Mouse (Mus musculus): ENCODE measurements around the gene Cda. TPM values are rescaled to one million over a fixed set of nuclear protein-coding genes. Genes with fewer than 3 reads are reported as not detected.

Gene Cda
- polyA plus RNA-seq, 1 experiment from 2014 or later, result 7.6 TPM

GRCm38 (mm10) chr4:138324451-138324850, 43.3 kb downstream of the Cda start:
- ATAC-seq (replicated peaks; ENCODE audit: insufficient number of reproducible peaks, low FRiP score, low TSS enrichment), result no peak
- Histone ChIP-seq H3K36me3 (ENCODE audit: control insufficient read depth, insufficient read depth, low read length) (no peaks in the 10 kb centered on the region), H3K4me3 (ENCODE audit: low read depth, low read length) (no peak overlapping the region), H3K9me3 (replicated peaks; ENCODE audit: control insufficient read depth, low read length) (no peaks in the 10 kb centered on the region), H3K27me3 (ENCODE audit: control insufficient read depth, insufficient read depth, low read length) (no peaks in the 10 kb centered on the region), H3K27ac (ENCODE audit: low read depth, low read length) (peak overlapping the region; percentile 90), H3K4me1 (ENCODE audit: control insufficient read depth, insufficient read depth, low read length) (peaks cover 22% of the 10 kb centered on the region), H3K4me2 (no peak overlapping the region), H3K9ac (ENCODE audit: low read depth, low read length) (no peak overlapping the region)
- WGBS (ENCODE audit: insufficient replicate concordance), result 96% methylated on average over 3 of the region's 3 CpGs

GRCm38 (mm10) chr4:138323753-138324152, 44.0 kb downstream of the Cda start:
- Histone ChIP-seq H3K4me3 (ENCODE audit: low read depth, low read length) (no peak overlapping the region), H3K4me2 (0 out of 2 replicates have a peak overlapping the region, but pooled peaks have one; percentile 10), H3K9me3 (replicated peaks; ENCODE audit: control insufficient read depth, low read length) (no peaks in the 10 kb centered on the region), H3K4me1 (ENCODE audit: control insufficient read depth, insufficient read depth, low read length) (peaks cover 22% of the 10 kb centered on the region), H3K27me3 (ENCODE audit: control insufficient read depth, insufficient read depth, low read length) (no peaks in the 10 kb centered on the region), H3K9ac (ENCODE audit: low read depth, low read length) (peak overlapping the region; percentile 44; the same call in 1 of the 2 replicates), H3K27ac (ENCODE audit: low read depth, low read length) (peak overlapping the region; percentile 90), H3K36me3 (ENCODE audit: control insufficient read depth, insufficient read depth, low read length) (no peaks in the 10 kb centered on the region)
- 40% methylated on average over 4 of the region's 4 CpGs for WGBS (ENCODE audit: insufficient replicate concordance)
- ATAC-seq (replicated peaks; ENCODE audit: insufficient number of reproducible peaks, low FRiP score, low TSS enrichment), result no peak

GRCm38 (mm10) chr4:138322692-138323091, 45.1 kb downstream of the Cda start:
- H3K9ac ChIP-seq (ENCODE audit: low read depth, low read length), result no peak overlapping the region
- no peaks in the 10 kb centered on the region for H3K27me3 ChIP-seq (ENCODE audit: control insufficient read depth, insufficient read depth, low read length)
- WGBS (ENCODE audit: insufficient replicate concordance), result 76% methylated on average over 4 of the region's 4 CpGs
- H3K27ac ChIP-seq (ENCODE audit: low read depth, low read length), result peak overlapping the region; percentile 54; the same call in 1 of the 2 replicates
- peaks cover 22% of the 10 kb centered on the region for H3K4me1 ChIP-seq (ENCODE audit: control insufficient read depth, insufficient read depth, low read length)
- no peak overlapping the region for H3K4me3 ChIP-seq (ENCODE audit: low read depth, low read length)
- no peaks in the 10 kb centered on the region for H3K9me3 ChIP-seq (replicated peaks; ENCODE audit: control insufficient read depth, low read length)
- H3K4me2 ChIP-seq, result no peak overlapping the region
- H3K36me3 ChIP-seq (ENCODE audit: control insufficient read depth, insufficient read depth, low read length), result no peaks in the 10 kb centered on the region
- ATAC-seq (replicated peaks; ENCODE audit: insufficient number of reproducible peaks, low FRiP score, low TSS enrichment), result no peak

GRCm38 (mm10) chr4:138321488-138321887, 46.3 kb downstream of the Cda start:
- no peak overlapping the region for H3K4me3 ChIP-seq (ENCODE audit: low read depth, low read length)
- no peak overlapping the region for H3K9ac ChIP-seq (ENCODE audit: low read depth, low read length)
- H3K36me3 ChIP-seq (ENCODE audit: control insufficient read depth, insufficient read depth, low read length), result peaks cover 7% of the 10 kb centered on the region; the same call in 1 of the 2 replicates
- H3K4me2 ChIP-seq, result no peak overlapping the region
- ATAC-seq (replicated peaks; ENCODE audit: insufficient number of reproducible peaks, low FRiP score, low TSS enrichment), result no peak
- WGBS (ENCODE audit: insufficient replicate concordance), result 70% methylated on average over 7 of the region's 7 CpGs
- no peaks in the 10 kb centered on the region; the same call in 1 of the 2 replicates for H3K27me3 ChIP-seq (ENCODE audit: control insufficient read depth, insufficient read depth, low read length)
- H3K27ac ChIP-seq (ENCODE audit: low read depth, low read length), result no peak overlapping the region
- peaks cover 22% of the 10 kb centered on the region for H3K4me1 ChIP-seq (ENCODE audit: control insufficient read depth, insufficient read depth, low read length)
- H3K9me3 ChIP-seq (replicated peaks; ENCODE audit: control insufficient read depth, low read length), result no peaks in the 10 kb centered on the region; the same call in 1 of the 2 replicates

GRCm38 (mm10) chr4:138320711-138321110, 47.1 kb downstream of the Cda start:
- Histone ChIP-seq H3K27ac (ENCODE audit: low read depth, low read length) (no peak overlapping the region), H3K27me3 (ENCODE audit: control insufficient read depth, insufficient read depth, low read length) (no peaks in the 10 kb centered on the region; the same call in 1 of the 2 replicates), H3K4me3 (ENCODE audit: low read depth, low read length) (no peak overlapping the region), H3K36me3 (ENCODE audit: control insufficient read depth, insufficient read depth, low read length) (peaks cover 8% of the 10 kb centered on the region; the same call in 1 of the 2 replicates), H3K9me3 (replicated peaks; ENCODE audit: control insufficient read depth, low read length) (no peaks in the 10 kb centered on the region; the same call in 1 of the 2 replicates), H3K9ac (ENCODE audit: low read depth, low read length) (no peak overlapping the region), H3K4me2 (no peak overlapping the region), H3K4me1 (ENCODE audit: control insufficient read depth, insufficient read depth, low read length) (peaks cover 20% of the 10 kb centered on the region)
- ATAC-seq (replicated peaks; ENCODE audit: insufficient number of reproducible peaks, low FRiP score, low TSS enrichment), result no peak
- WGBS (ENCODE audit: insufficient replicate concordance), result 61% methylated on average over 11 of the region's 11 CpGs

- no peak overlapping the region for H3K4me2 ChIP-seq
- H3K9ac ChIP-seq (ENCODE audit: low read depth, low read length), result no peak overlapping the region
- no peaks in the 10 kb centered on the region; the same call in 1 of the 2 replicates for H3K9me3 ChIP-seq (replicated peaks; ENCODE audit: control insufficient read depth, low read length)
- peaks cover 10% of the 10 kb centered on the region for H3K36me3 ChIP-seq (ENCODE audit: control insufficient read depth, insufficient read depth, low read length)
- no peak overlapping the region for H3K4me3 ChIP-seq (ENCODE audit: low read depth, low read length)
- H3K27me3 ChIP-seq (ENCODE audit: control insufficient read depth, insufficient read depth, low read length), result no peaks in the 10 kb centered on the region; the same call in 1 of the 2 replicates
- H3K4me1 ChIP-seq (ENCODE audit: control insufficient read depth, insufficient read depth, low read length), result peaks cover 20% of the 10 kb centered on the region
- no peak for ATAC-seq (replicated peaks; ENCODE audit: insufficient number of reproducible peaks, low FRiP score, low TSS enrichment)
- no peak overlapping the region for H3K27ac ChIP-seq (ENCODE audit: low read depth, low read length)
- 33% methylated on average over 10 of the region's 10 CpGs for WGBS (ENCODE audit: insufficient replicate concordance)
These were observed 48.3 kb downstream of the Cda start for GRCm38 (mm10) chr4:138319508-138319907.

GRCm38 (mm10) chr4:138318509-138319266, 49.1 kb downstream of the Cda start:
- 54% methylated on average over 6 of the region's 6 CpGs for WGBS (ENCODE audit: insufficient replicate concordance)
- 0 out of 2 replicates have a peak, but pooled peaks have one; percentile 27 for ATAC-seq (replicated peaks; ENCODE audit: insufficient number of reproducible peaks, low FRiP score, low TSS enrichment)

GRCm38 (mm10) chr4:138316369-138316768, 51.4 kb downstream of the Cda start:
- H3K9ac ChIP-seq (ENCODE audit: low read depth, low read length), result no peak overlapping the region
- H3K36me3 ChIP-seq (ENCODE audit: control insufficient read depth, insufficient read depth, low read length), result peaks cover 27% of the 10 kb centered on the region
- no peaks in the 10 kb centered on the region; the same call in 1 of the 2 replicates for H3K9me3 ChIP-seq (replicated peaks; ENCODE audit: control insufficient read depth, low read length)
- no peak overlapping the region for H3K4me2 ChIP-seq
- WGBS (ENCODE audit: insufficient replicate concordance), result 84% methylated on average over 6 of the region's 6 CpGs
- no peak overlapping the region for H3K4me3 ChIP-seq (ENCODE audit: low read depth, low read length)
- 0 out of 2 replicates have a peak, but pooled peaks cover under 1% of the 10 kb centered on the region for H3K4me1 ChIP-seq (ENCODE audit: control insufficient read depth, insufficient read depth, low read length)
- no peak overlapping the region for H3K27ac ChIP-seq (ENCODE audit: low read depth, low read length)
- H3K27me3 ChIP-seq (ENCODE audit: control insufficient read depth, insufficient read depth, low read length), result no peaks in the 10 kb centered on the region; the same call in 1 of the 2 replicates
- no peak for ATAC-seq (replicated peaks; ENCODE audit: insufficient number of reproducible peaks, low FRiP score, low TSS enrichment)

More at GRCm38 (mm10) chr4:138318509-138319266, 49.1 kb downstream of the Cda start:
- H3K9me3 ChIP-seq (replicated peaks; ENCODE audit: control insufficient read depth, low read length), result no peaks in the 10 kb centered on the region; the same call in 1 of the 2 replicates
- no peak overlapping the region for H3K4me3 ChIP-seq (ENCODE audit: low read depth, low read length)
- H3K4me1 ChIP-seq (ENCODE audit: control insufficient read depth, insufficient read depth, low read length), result peaks cover 15% of the 10 kb centered on the region
- H3K27ac ChIP-seq (ENCODE audit: low read depth, low read length), result no peak overlapping the region
- no peak overlapping the region for H3K9ac ChIP-seq (ENCODE audit: low read depth, low read length)
- no peak overlapping the region for H3K4me2 ChIP-seq
- H3K36me3 ChIP-seq (ENCODE audit: control insufficient read depth, insufficient read depth, low read length), result peaks cover 15% of the 10 kb centered on the region
- no peaks in the 10 kb centered on the region; the same call in 1 of the 2 replicates for H3K27me3 ChIP-seq (ENCODE audit: control insufficient read depth, insufficient read depth, low read length)

Data from heart, embryonic 11.5 days (tissue).